Mouse (Mus musculus): Measurements from ENCODE around the gene Exoc1. TPM values are rescaled to one million over a fixed set of nuclear protein-coding genes. Genes with fewer than 3 reads are reported as not detected.

The Exoc1 gene
- polyA plus RNA-seq, 1 experiment from 2014 or later: 23.7 TPM

DNA sequence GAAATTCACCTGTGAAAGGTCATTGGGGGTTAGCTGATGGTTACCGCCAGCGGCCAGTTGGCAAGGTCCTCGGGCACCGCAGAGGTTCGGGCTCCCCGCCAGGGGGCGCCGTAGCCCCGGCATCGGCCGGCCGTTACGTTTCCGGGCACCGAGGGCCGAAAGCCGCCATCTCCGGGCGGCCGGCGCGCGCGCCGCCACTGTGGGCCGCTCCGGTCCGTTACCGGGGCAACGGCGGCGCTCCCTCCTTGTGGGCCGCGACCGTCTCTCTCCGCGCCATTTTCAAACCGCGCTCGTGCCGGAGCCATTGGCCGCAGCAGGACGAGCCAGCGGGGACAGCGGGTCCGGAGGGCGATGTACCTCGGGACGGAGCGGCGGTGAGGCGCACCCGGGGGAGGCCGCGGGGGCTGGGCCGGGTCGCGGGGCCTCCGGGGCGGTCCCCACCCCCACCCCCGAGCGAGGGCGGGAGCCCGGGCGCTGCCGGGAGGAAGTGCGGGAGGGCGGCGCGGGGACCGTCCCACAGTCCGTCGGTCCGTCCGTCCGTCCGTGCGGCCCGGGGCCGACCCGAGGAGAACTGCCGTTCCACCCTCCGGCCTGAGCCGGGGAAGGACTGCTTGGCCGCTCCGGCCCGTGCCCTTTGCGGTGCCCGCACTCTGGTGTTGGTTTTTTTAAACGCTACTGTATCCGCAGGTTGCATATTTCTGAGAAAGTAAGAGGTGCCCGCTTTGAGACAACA is 59.6 kb downstream of the Exoc1 start, which contains the start of gene Cep135:
TSS of gene Cep135 (plus strand) at position 148 of the 733 bp plus-strand sequence.
- Histone ChIP-seq H3K4me1 (ENCODE audit: control insufficient read depth, insufficient read depth, low read length) (peaks cover 5% of the 10 kb centered on the region), H3K36me3 (ENCODE audit: control insufficient read depth, insufficient read depth) (peaks cover 8% of the 10 kb centered on the region), H3K4me2 (ENCODE audit: low read depth, low read length) (peak within 1 kb of the TSS; percentile 80), H3K9ac (ENCODE audit: low read length) (peak within 1 kb of the TSS; percentile 94), H3K9me3 (replicated peaks; ENCODE audit: control insufficient read depth, low read length) (no peaks in the 10 kb centered on the region), H3K27ac (ENCODE audit: low read length) (peak within 1 kb of the TSS; percentile 93), H3K4me3 (ENCODE audit: low read length) (peak within 1 kb of the TSS; percentile 96), H3K27me3 (ENCODE audit: control insufficient read depth, insufficient read depth, low read length) (no peaks in the 10 kb centered on the region)
- under 1% methylated on average over 91 of the region's 92 CpGs for WGBS
- ATAC-seq (replicated peaks; ENCODE audit: extremely low read depth, insufficient read depth, low FRiP score): peak; percentile 97

- Histone ChIP-seq H3K9me3 (replicated peaks; ENCODE audit: control insufficient read depth, low read length) (no peaks in the 10 kb centered on the region), H3K36me3 (ENCODE audit: control insufficient read depth, insufficient read depth) (peaks cover 10% of the 10 kb centered on the region), H3K9ac (ENCODE audit: low read length) (peak overlapping the region; percentile 94), H3K27ac (ENCODE audit: low read length) (peak overlapping the region; percentile 93), H3K4me1 (ENCODE audit: control insufficient read depth, insufficient read depth, low read length) (peaks cover 5% of the 10 kb centered on the region), H3K4me2 (ENCODE audit: low read depth, low read length) (peak overlapping the region; percentile 80), H3K4me3 (ENCODE audit: low read length) (peak overlapping the region; percentile 96), H3K27me3 (ENCODE audit: control insufficient read depth, insufficient read depth, low read length) (no peaks in the 10 kb centered on the region)
- no peak for ATAC-seq (replicated peaks; ENCODE audit: extremely low read depth, insufficient read depth, low FRiP score)
- 6% methylated on average over 7 of the region's 7 CpGs for WGBS
These were observed 60.2 kb downstream of the Exoc1 start for GRCm38 (mm10) chr5:76589311-76589710.

DNA sequence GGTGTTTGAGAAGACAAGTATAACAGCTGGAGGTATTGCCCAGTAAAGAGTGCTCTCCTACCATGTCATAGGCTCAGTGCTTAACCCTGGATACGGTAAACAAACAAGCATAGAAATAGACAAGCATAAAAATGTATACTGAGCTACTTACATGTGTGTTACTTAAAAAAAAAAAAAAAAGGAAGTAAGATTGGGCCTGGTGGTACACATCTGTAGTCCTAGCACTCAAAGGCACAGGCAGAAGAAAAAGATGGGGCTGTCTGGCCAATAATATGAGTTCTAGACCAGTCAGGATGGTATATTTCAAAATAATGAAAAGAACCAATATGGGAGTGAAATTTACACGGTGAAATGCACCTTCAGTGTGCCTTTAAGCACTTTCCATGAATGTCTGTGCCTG is 60.9 kb downstream of the Exoc1 start:
- H3K27me3 ChIP-seq (ENCODE audit: control insufficient read depth, insufficient read depth, low read length): no peaks in the 10 kb centered on the region
- no peaks in the 10 kb centered on the region for H3K9me3 ChIP-seq (replicated peaks; ENCODE audit: control insufficient read depth, low read length)
- WGBS: 78% methylated on average over 2 of the region's 2 CpGs
- no peak overlapping the region for H3K9ac ChIP-seq (ENCODE audit: low read length)
- no peak overlapping the region for H3K4me3 ChIP-seq (ENCODE audit: low read length)
- H3K27ac ChIP-seq (ENCODE audit: low read length): no peak overlapping the region
- H3K36me3 ChIP-seq (ENCODE audit: control insufficient read depth, insufficient read depth): peaks cover 17% of the 10 kb centered on the region
- no peak for ATAC-seq (replicated peaks; ENCODE audit: extremely low read depth, insufficient read depth, low FRiP score)
- peaks cover 5% of the 10 kb centered on the region for H3K4me1 ChIP-seq (ENCODE audit: control insufficient read depth, insufficient read depth, low read length)
- H3K4me2 ChIP-seq (ENCODE audit: low read depth, low read length): no peak overlapping the region

GRCm38 (mm10) chr5:76591885-76592284 is 62.8 kb downstream of the Exoc1 start:
- H3K27ac ChIP-seq (ENCODE audit: low read length): no peak overlapping the region
- no peak overlapping the region for H3K9ac ChIP-seq (ENCODE audit: low read length)
- H3K4me1 ChIP-seq (ENCODE audit: control insufficient read depth, insufficient read depth, low read length): peaks cover 5% of the 10 kb centered on the region
- no peak overlapping the region for H3K4me3 ChIP-seq (ENCODE audit: low read length)
- WGBS: 57% methylated on average over 9 of the region's 9 CpGs
- ATAC-seq (replicated peaks; ENCODE audit: extremely low read depth, insufficient read depth, low FRiP score): no peak
- no peak overlapping the region for H3K4me2 ChIP-seq (ENCODE audit: low read depth, low read length)
- no peaks in the 10 kb centered on the region for H3K9me3 ChIP-seq (replicated peaks; ENCODE audit: control insufficient read depth, low read length)
- no peaks in the 10 kb centered on the region for H3K27me3 ChIP-seq (ENCODE audit: control insufficient read depth, insufficient read depth, low read length)
- H3K36me3 ChIP-seq (ENCODE audit: control insufficient read depth, insufficient read depth): peaks cover 31% of the 10 kb centered on the region

GRCm38 (mm10) chr5:76609702-76610370 is 80.7 kb downstream of the Exoc1 start:
- Histone ChIP-seq H3K4me3 (ENCODE audit: low read length) (no peak overlapping the region), H3K4me1 (ENCODE audit: control insufficient read depth, insufficient read depth, low read length) (no peaks in the 10 kb centered on the region), H3K27me3 (ENCODE audit: control insufficient read depth, insufficient read depth, low read length) (no peaks in the 10 kb centered on the region), H3K36me3 (ENCODE audit: control insufficient read depth, insufficient read depth) (peaks cover 45% of the 10 kb centered on the region), H3K4me2 (ENCODE audit: low read depth, low read length) (no peak overlapping the region), H3K9ac (ENCODE audit: low read length) (no peak overlapping the region), H3K9me3 (replicated peaks; ENCODE audit: control insufficient read depth, low read length) (no peaks in the 10 kb centered on the region), H3K27ac (ENCODE audit: low read length) (no peak overlapping the region)
- ATAC-seq (replicated peaks; ENCODE audit: extremely low read depth, insufficient read depth, low FRiP score): no peak
- 94% methylated on average over 8 of the region's 8 CpGs for WGBS

GRCm38 (mm10) chr5:76612867-76613499 is 83.9 kb downstream of the Exoc1 start:
- no peaks in the 10 kb centered on the region for H3K9me3 ChIP-seq (replicated peaks; ENCODE audit: control insufficient read depth, low read length)
- WGBS: 84% methylated on average over 6 of the region's 6 CpGs
- no peak for ATAC-seq (replicated peaks; ENCODE audit: extremely low read depth, insufficient read depth, low FRiP score)
- no peak overlapping the region for H3K4me3 ChIP-seq (ENCODE audit: low read length)
- no peak overlapping the region for H3K4me2 ChIP-seq (ENCODE audit: low read depth, low read length)
- no peak overlapping the region for H3K27ac ChIP-seq (ENCODE audit: low read length)
- no peak overlapping the region for H3K9ac ChIP-seq (ENCODE audit: low read length)
- H3K36me3 ChIP-seq (ENCODE audit: control insufficient read depth, insufficient read depth): peaks cover 45% of the 10 kb centered on the region
- H3K27me3 ChIP-seq (ENCODE audit: control insufficient read depth, insufficient read depth, low read length): no peaks in the 10 kb centered on the region
- H3K4me1 ChIP-seq (ENCODE audit: control insufficient read depth, insufficient read depth, low read length): no peaks in the 10 kb centered on the region

DNA sequence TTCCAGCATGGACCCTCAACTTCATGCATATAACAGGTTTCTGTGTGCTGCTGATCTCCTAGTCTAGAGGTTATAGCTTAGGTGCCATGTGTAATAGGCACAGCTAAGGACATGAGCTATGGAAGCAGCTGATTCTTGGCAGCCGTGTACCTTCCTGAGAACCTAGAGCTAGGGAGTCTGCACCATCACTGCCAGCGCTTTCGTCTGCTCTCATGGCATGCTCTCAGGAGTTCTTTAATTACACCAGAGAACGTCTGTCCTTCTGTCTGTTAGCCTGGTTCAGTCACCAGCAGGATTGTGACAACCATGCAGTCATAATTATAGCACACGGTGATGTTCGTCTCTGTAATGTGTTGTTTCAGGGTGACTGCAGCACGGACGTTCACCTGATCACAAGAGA is 86.2 kb downstream of the Exoc1 start:
- no peak overlapping the region for H3K27ac ChIP-seq (ENCODE audit: low read length)
- no peaks in the 10 kb centered on the region for H3K9me3 ChIP-seq (replicated peaks; ENCODE audit: control insufficient read depth, low read length)
- H3K4me2 ChIP-seq (ENCODE audit: low read depth, low read length): no peak overlapping the region
- no peak for ATAC-seq (replicated peaks; ENCODE audit: extremely low read depth, insufficient read depth, low FRiP score)
- 89% methylated on average over 8 of the region's 8 CpGs for WGBS
- no peaks in the 10 kb centered on the region for H3K4me1 ChIP-seq (ENCODE audit: control insufficient read depth, insufficient read depth, low read length)
- no peaks in the 10 kb centered on the region for H3K27me3 ChIP-seq (ENCODE audit: control insufficient read depth, insufficient read depth, low read length)
- H3K4me3 ChIP-seq (ENCODE audit: low read length): no peak overlapping the region
- peaks cover 51% of the 10 kb centered on the region for H3K36me3 ChIP-seq (ENCODE audit: control insufficient read depth, insufficient read depth)
- no peak overlapping the region for H3K9ac ChIP-seq (ENCODE audit: low read length)

DNA sequence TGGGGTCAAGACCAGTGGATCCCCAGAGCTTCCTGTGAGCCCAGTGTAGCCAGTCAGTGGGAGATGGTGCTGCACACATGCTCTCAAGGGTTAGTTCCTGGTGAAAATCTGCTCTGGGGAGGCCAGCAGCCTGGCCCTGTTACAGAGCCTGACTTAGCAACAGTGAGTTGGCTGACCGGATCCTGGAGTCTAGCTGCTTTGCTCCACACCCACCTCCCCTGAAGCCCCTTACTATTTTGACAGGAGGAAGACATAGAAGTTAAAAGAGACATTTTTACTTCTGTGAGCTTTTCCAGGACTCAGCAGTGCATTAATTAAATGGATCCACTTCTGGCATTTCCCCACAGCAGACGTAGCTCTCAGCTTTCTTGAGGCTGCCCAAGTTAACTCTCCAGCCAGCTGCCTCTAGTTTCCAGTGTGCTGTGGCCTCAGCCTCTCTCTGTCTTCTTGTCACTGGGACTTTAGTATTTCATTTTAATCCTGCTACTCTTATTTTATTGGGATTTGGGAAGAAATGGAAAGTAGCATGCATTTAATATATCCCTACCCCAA is 87.2 kb downstream of the Exoc1 start:
- Histone ChIP-seq H3K4me2 (ENCODE audit: low read depth, low read length) (no peak overlapping the region), H3K9me3 (replicated peaks; ENCODE audit: control insufficient read depth, low read length) (no peaks in the 10 kb centered on the region), H3K4me1 (ENCODE audit: control insufficient read depth, insufficient read depth, low read length) (no peaks in the 10 kb centered on the region), H3K4me3 (ENCODE audit: low read length) (no peak overlapping the region), H3K27ac (ENCODE audit: low read length) (no peak overlapping the region), H3K27me3 (ENCODE audit: control insufficient read depth, insufficient read depth, low read length) (no peaks in the 10 kb centered on the region), H3K9ac (ENCODE audit: low read length) (no peak overlapping the region), H3K36me3 (ENCODE audit: control insufficient read depth, insufficient read depth) (peaks cover 46% of the 10 kb centered on the region)
- 89% methylated on average over 2 of the region's 2 CpGs for WGBS
- no peak for ATAC-seq (replicated peaks; ENCODE audit: extremely low read depth, insufficient read depth, low FRiP score)

- Histone ChIP-seq H3K27ac (ENCODE audit: low read length) (no peak overlapping the region), H3K4me1 (ENCODE audit: control insufficient read depth, insufficient read depth, low read length) (no peaks in the 10 kb centered on the region), H3K4me2 (ENCODE audit: low read depth, low read length) (no peak overlapping the region), H3K9me3 (replicated peaks; ENCODE audit: control insufficient read depth, low read length) (no peaks in the 10 kb centered on the region), H3K27me3 (ENCODE audit: control insufficient read depth, insufficient read depth, low read length) (no peaks in the 10 kb centered on the region), H3K36me3 (ENCODE audit: control insufficient read depth, insufficient read depth) (peaks cover 46% of the 10 kb centered on the region), H3K4me3 (ENCODE audit: low read length) (no peak overlapping the region), H3K9ac (ENCODE audit: low read length) (no peak overlapping the region)
- ATAC-seq (replicated peaks; ENCODE audit: extremely low read depth, insufficient read depth, low FRiP score): no peak
- WGBS: 83% methylated on average over 7 of the region's 7 CpGs
These were observed 89.6 kb downstream of the Exoc1 start for GRCm38 (mm10) chr5:76618750-76619149.

Data from heart, embryonic 16.5 days (tissue).